Mouse (Mus musculus) heart, embryonic 10.5 days (tissue): ENCODE measurements around the gene Tnrc18. TPM values are rescaled to one million over a fixed set of nuclear protein-coding genes. Genes with fewer than 3 reads are reported as not detected.
A peak's percentile ranks its signal among the peaks of the same experiment; 100 is the strongest.

Source experiments
- DNase-seq: peaks from one replicate; pipeline ENCODE4 v3.0.0-alpha.2; 2017; ENCODE audit warnings: low spot score
- H3K27ac ChIP-seq: fragments of 300-500 bp; sonication (generic); 2 replicates; pipeline ENCODE4 v1.5.1; 2016; ENCODE audit warnings: mild to moderate bottlenecking
- H3K27me3 ChIP-seq: fragments of 300-500 bp; sonication (generic); 2 replicates; pipeline ENCODE4 v1.6.1; 2016; ENCODE audit warnings: mild to moderate bottlenecking; ENCODE audit not compliant: poor library complexity, insufficient read depth, severe bottlenecking
- H3K36me3 ChIP-seq: fragments of 300-500 bp; sonication (generic); 2 replicates; pipeline ENCODE4 v1.6.1; 2016; ENCODE audit warnings: mild to moderate bottlenecking, moderate library complexity
- H3K4me1 ChIP-seq: fragments of 300-500 bp; sonication (generic); 2 replicates; pipeline ENCODE4 v1.6.1; 2016; ENCODE audit warnings: mild to moderate bottlenecking
- H3K4me3 ChIP-seq: fragments of 300-500 bp; sonication (generic); 2 replicates; pipeline ENCODE4 v1.5.1; 2016; ENCODE audit warnings: mild to moderate bottlenecking, moderate library complexity
- H3K9me3 ChIP-seq: fragments of 300-500 bp; sonication (generic); 2 replicates; pipeline ENCODE4 v1.6.1; 2016; ENCODE audit warnings: mild to moderate bottlenecking, moderate library complexity
- WGBS: fragments of 180-500 bp; shearing (Covaris S2); methylation state at CpG from one replicate; pipeline ENCODE4 v1.1.7; 2016; 5-methylcytosine and 5-hydroxymethylcytosine counted together
- polyA plus RNA-seq: library from polyadenylated mRNA; unstranded; fragments of >200 nt; fragmentation: Nextera tagmentation; extraction: Ambion mirVana; gene quantifications from 2 replicates; pipeline ENCODE4 v1.2.1, GENCODE M21; 2016

Tnrc18 gene
- 22.2 and 24.8 TPM in 2 replicates for polyA plus RNA-seq

GRCm38 (mm10) chr5:142817524-142818434 is at the start of gene Tnrc18:
Gene Tnrc18, minus strand, starts transcription at chr5:142817662.
- Histone ChIP-seq H3K27me3 (no peaks in the 10 kb centered on the region), H3K4me1 (peaks cover 13% of the 10 kb centered on the region), H3K36me3 (peaks cover 6% of the 10 kb centered on the region), H3K4me3 (peak within 1 kb of the TSS; percentile 99), H3K27ac (peak within 1 kb of the TSS; percentile 100), H3K9me3 (no peaks in the 10 kb centered on the region)
- WGBS = under 1% methylated on average over 56 of the region's 56 CpGs
- peak; percentile 98 for DNase-seq

GRCm38 (mm10) chr5:142857763-142858229 is 40.3 kb upstream of the Tnrc18 start:
- H3K27me3 ChIP-seq = no peaks in the 10 kb centered on the region
- DNase-seq = no peak
- peak overlapping the region; percentile 59; the same call in 1 of the 2 replicates for H3K27ac ChIP-seq
- 0 out of 2 replicates have a peak, but pooled peaks cover 2% of the 10 kb centered on the region for H3K36me3 ChIP-seq
- 53% methylated on average over 16 of the region's 16 CpGs for WGBS
- H3K4me3 ChIP-seq = peak overlapping the region; percentile 16; the same call in 1 of the 2 replicates
- H3K9me3 ChIP-seq = peaks cover 5% of the 10 kb centered on the region; the same call in 1 of the 2 replicates
- H3K4me1 ChIP-seq = peaks cover 5% of the 10 kb centered on the region; the same call in 1 of the 2 replicates

DNA sequence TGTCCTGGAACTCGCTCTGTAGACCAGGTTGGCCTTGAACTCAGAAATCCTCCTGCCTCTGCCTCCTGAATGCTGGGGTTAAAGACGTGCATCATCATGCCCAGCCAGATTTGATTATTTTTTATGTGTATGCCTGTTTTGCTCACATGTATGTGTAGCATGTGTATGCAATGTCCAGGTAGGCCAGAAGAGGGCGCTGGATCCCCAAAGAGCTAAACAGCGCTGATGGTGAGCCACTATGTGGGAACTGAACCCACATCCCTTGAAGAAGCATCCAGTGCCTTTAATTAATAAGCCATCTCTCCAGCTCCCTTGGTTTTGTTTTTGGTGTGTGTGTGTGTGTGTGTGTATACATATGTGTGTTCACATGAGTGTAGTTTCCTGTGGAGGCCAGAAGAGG is 38.9 kb upstream of the Tnrc18 start:
- H3K4me1 ChIP-seq = peaks cover 11% of the 10 kb centered on the region; the same call in 1 of the 2 replicates
- 75% methylated on average over 4 of the region's 4 CpGs for WGBS
- H3K9me3 ChIP-seq = peaks cover 5% of the 10 kb centered on the region; the same call in 1 of the 2 replicates
- no peak for DNase-seq
- no peak overlapping the region for H3K27ac ChIP-seq
- no peaks in the 10 kb centered on the region for H3K27me3 ChIP-seq
- H3K4me3 ChIP-seq = no peak overlapping the region
- H3K36me3 ChIP-seq = 0 out of 2 replicates have a peak, but pooled peaks cover 2% of the 10 kb centered on the region

GRCm38 (mm10) chr5:142854877-142855276 is 37.4 kb upstream of the Tnrc18 start:
- Histone ChIP-seq H3K4me3 (no peak overlapping the region), H3K27me3 (no peaks in the 10 kb centered on the region), H3K27ac (no peak overlapping the region), H3K4me1 (peaks cover 17% of the 10 kb centered on the region; the same call in 1 of the 2 replicates), H3K36me3 (0 out of 2 replicates have a peak, but pooled peaks cover 2% of the 10 kb centered on the region), H3K9me3 (peaks cover 5% of the 10 kb centered on the region; the same call in 1 of the 2 replicates)
- no peak for DNase-seq
- WGBS = 73% methylated on average over 10 of the region's 10 CpGs

GRCm38 (mm10) chr5:142853585-142853984 is 36.1 kb upstream of the Tnrc18 start:
- peaks cover 21% of the 10 kb centered on the region; the same call in 1 of the 2 replicates for H3K4me1 ChIP-seq
- H3K36me3 ChIP-seq = no peaks in the 10 kb centered on the region
- H3K4me3 ChIP-seq = no peak overlapping the region
- H3K27me3 ChIP-seq = no peaks in the 10 kb centered on the region
- no peak overlapping the region for H3K27ac ChIP-seq
- WGBS = 56% methylated on average over 6 of the region's 6 CpGs
- peaks cover 5% of the 10 kb centered on the region; the same call in 1 of the 2 replicates for H3K9me3 ChIP-seq
- DNase-seq = no peak

GRCm38 (mm10) chr5:142851681-142852049 is 34.2 kb upstream of the Tnrc18 start:
- no peaks in the 10 kb centered on the region for H3K36me3 ChIP-seq
- no peak overlapping the region for H3K27ac ChIP-seq
- DNase-seq = no peak
- peaks cover 5% of the 10 kb centered on the region; the same call in 1 of the 2 replicates for H3K9me3 ChIP-seq
- H3K4me3 ChIP-seq = no peak overlapping the region
- 0 out of 2 replicates have a peak, but pooled peaks cover 21% of the 10 kb centered on the region for H3K4me1 ChIP-seq
- no peaks in the 10 kb centered on the region for H3K27me3 ChIP-seq
- WGBS = 65% methylated on average over 5 of the region's 5 CpGs

DNA sequence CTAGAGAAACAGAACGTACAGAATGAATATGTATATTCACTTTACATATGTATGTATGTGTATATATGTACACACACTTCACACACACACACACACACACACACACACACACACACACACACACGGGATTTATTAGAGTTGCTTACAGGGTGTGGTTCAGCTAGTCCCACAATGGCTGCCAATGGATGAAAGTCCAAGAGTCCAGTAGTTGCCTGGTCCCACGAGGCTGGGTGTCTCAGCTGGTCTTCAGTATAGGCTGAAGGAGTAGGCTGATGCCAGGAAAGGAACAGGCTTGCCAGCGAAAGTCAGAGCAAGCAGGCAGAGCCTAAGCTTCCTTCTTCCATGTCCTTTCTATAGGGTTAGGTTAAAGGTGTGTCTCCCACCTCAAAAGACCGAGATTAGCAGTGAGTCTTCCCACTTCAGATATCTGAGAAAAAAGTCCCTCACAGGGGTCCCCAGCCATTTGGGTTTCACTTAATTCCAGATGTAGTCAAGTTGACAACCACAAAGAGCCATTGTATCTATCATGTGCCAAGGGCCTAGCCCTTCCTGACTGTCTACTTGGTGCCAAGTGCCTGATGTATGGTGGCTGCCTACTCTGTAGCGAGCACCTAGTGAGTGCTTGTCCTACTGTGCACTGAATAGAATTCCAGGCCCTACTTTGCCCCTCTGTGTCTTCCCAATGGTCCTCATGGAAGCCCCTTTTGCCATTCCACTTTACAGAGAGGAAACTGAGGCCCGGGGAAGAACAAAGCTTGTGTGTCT is 33.6 kb upstream of the Tnrc18 start:
- Histone ChIP-seq H3K27ac (no peak overlapping the region), H3K9me3 (no peaks in the 10 kb centered on the region; the same call in 1 of the 2 replicates), H3K4me3 (no peak overlapping the region), H3K27me3 (no peaks in the 10 kb centered on the region), H3K36me3 (no peaks in the 10 kb centered on the region), H3K4me1 (0 out of 2 replicates have a peak, but pooled peaks cover 21% of the 10 kb centered on the region)
- no peak for DNase-seq
- WGBS = 84% methylated on average over 6 of the region's 7 CpGs

DNA sequence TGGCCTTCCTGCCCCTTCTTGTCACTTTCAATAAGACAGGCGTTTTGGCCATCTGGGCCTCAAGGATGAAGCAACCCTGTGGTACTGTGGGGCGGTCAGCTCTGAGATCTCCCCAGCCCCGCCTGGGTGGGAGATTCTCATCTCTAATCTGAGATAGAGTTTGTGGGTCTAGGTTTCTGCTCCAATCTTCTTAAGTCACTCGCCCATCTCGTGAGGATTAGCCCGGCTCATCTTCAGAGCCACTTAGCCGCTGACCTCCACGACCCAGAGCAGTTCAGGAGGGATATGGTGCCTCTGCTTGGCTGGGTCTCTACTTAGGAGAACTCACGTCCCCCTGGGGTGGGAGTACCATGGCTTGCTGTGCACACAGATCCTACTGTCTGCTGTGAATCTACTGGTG is 33.0 kb upstream of the Tnrc18 start:
- no peaks in the 10 kb centered on the region for H3K27me3 ChIP-seq
- 0 out of 2 replicates have a peak, but pooled peaks cover 21% of the 10 kb centered on the region for H3K4me1 ChIP-seq
- WGBS = 68% methylated on average over 9 of the region's 9 CpGs
- DNase-seq = no peak
- no peaks in the 10 kb centered on the region for H3K9me3 ChIP-seq
- no peaks in the 10 kb centered on the region for H3K36me3 ChIP-seq
- H3K27ac ChIP-seq = peak overlapping the region; percentile 56; the same call in 1 of the 2 replicates
- H3K4me3 ChIP-seq = no peak overlapping the region

- H3K36me3 ChIP-seq = no peaks in the 10 kb centered on the region
- H3K9me3 ChIP-seq = no peaks in the 10 kb centered on the region
- no peaks in the 10 kb centered on the region for H3K27me3 ChIP-seq
- H3K27ac ChIP-seq = no peak overlapping the region
- DNase-seq = no peak
- 80% methylated on average over 7 of the region's 7 CpGs for WGBS
- 0 out of 2 replicates have a peak, but pooled peaks cover 21% of the 10 kb centered on the region for H3K4me1 ChIP-seq
- H3K4me3 ChIP-seq = no peak overlapping the region
Measured at GRCm38 (mm10) chr5:142848911-142849310, 31.4 kb upstream of the Tnrc18 start.

- Histone ChIP-seq H3K4me3 (no peak overlapping the region), H3K9me3 (no peaks in the 10 kb centered on the region), H3K4me1 (0 out of 2 replicates have a peak, but pooled peaks cover 21% of the 10 kb centered on the region), H3K27me3 (no peaks in the 10 kb centered on the region), H3K27ac (no peak overlapping the region), H3K36me3 (no peaks in the 10 kb centered on the region)
- 52% methylated on average over 3 of the region's 3 CpGs for WGBS
- DNase-seq = no peak
Measured at GRCm38 (mm10) chr5:142848149-142848548, 30.7 kb upstream of the Tnrc18 start.

DNA sequence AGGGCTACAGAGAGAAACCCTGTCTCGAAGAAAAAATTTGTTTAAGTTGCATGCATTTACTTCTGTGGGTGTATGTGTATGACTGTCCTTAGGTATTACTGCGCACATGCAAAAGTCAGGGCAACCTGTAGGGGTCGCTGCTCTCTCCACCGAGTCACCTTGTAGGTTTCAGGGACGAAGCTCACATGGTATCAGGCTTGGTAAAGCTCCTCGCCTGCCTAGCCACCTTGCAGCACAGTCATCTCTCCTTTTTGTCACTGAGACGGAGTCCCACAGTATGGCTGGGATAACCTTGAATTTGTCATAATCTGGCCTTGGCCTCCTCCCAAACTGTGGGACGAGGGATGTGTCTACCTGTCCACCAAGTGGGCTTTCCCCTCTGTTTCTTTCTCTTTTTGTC is 27.0 kb upstream of the Tnrc18 start:
- Histone ChIP-seq H3K27me3 (no peaks in the 10 kb centered on the region), H3K27ac (no peak overlapping the region), H3K4me3 (no peak overlapping the region), H3K4me1 (peaks cover 25% of the 10 kb centered on the region), H3K36me3 (no peaks in the 10 kb centered on the region), H3K9me3 (no peaks in the 10 kb centered on the region)
- 55% methylated on average over 8 of the region's 8 CpGs for WGBS
- no peak for DNase-seq

- WGBS = 26% methylated on average over 7 of the region's 7 CpGs
- Histone ChIP-seq H3K36me3 (no peaks in the 10 kb centered on the region), H3K4me3 (no peak overlapping the region), H3K27ac (peak overlapping the region; percentile 2; the same call in 1 of the 2 replicates), H3K9me3 (no peaks in the 10 kb centered on the region), H3K4me1 (peaks cover 16% of the 10 kb centered on the region), H3K27me3 (no peaks in the 10 kb centered on the region)
- no peak for DNase-seq
Measured at GRCm38 (mm10) chr5:142842137-142842642, 24.7 kb upstream of the Tnrc18 start.
